Mouse (Mus musculus): ENCODE results near the gene Rabl6.

Rabl6 gene

GRCm38 (mm10) chr2:25541644-25542367, 66.5 kb downstream of the Rabl6 start:
- DNase-seq (ENCODE audit: low spot score) = no peak

- DNase-seq (ENCODE audit: low spot score) = no peak
These were observed 67.8 kb downstream of the Rabl6 start for GRCm38 (mm10) chr2:25540541-25540948.

GRCm38 (mm10) chr2:25536531-25536930, 71.8 kb downstream of the Rabl6 start:
- no peak for DNase-seq (ENCODE audit: low spot score)

GRCm38 (mm10) chr2:25534866-25535182, 73.5 kb downstream of the Rabl6 start:
- no peak for DNase-seq (ENCODE audit: low spot score)

GRCm38 (mm10) chr2:25534178-25534865, 74.0 kb downstream of the Rabl6 start:
- DNase-seq (ENCODE audit: low spot score) = no peak

- no peak for DNase-seq (ENCODE audit: low spot score)
These were observed 74.6 kb downstream of the Rabl6 start for GRCm38 (mm10) chr2:25533707-25534106.
